Mouse (Mus musculus): Measurements from ENCODE around the gene Wwtr1. TPM values are rescaled to one million over a fixed set of nuclear protein-coding genes. Genes with fewer than 3 reads are reported as not detected.

Gene Wwtr1
- under 1 TPM; 0.16 to 0.95 TPM for polyA plus RNA-seq (2017; shearing (Covaris generic))

GRCm38 (mm10) chr3:57575660-57576055 lies at the start of gene Wwtr1:
Wwtr1 (minus strand) TSS chr3:57575910.

GRCm38 (mm10) chr3:57425089-57425730 lies 150.5 kb downstream of the Wwtr1 start, which contains the start of gene Tm4sf4:
Tm4sf4 (plus strand) TSS chr3:57425314.

Other genes starting within 250 kb of the Wwtr1 start
- under 1 TPM in 1 of 2 experiments, not detected in 1; 0.18 TPM for gene Tm4sf4, start 150.6 kb downstream of the Wwtr1 start, polyA plus RNA-seq (2017; shearing (Covaris generic))
- 10 to 100 TPM; 67.7 to 72.6 TPM for gene Commd2, start 75.8 kb upstream of the Wwtr1 start, polyA plus RNA-seq (2017; shearing (Covaris generic))
- under 1 TPM; 0.16 to 0.81 TPM for gene Ankub1, start 116.9 kb upstream of the Wwtr1 start, polyA plus RNA-seq (2017; shearing (Covaris generic))
- gene Rnf13, start 160.2 kb upstream of the Wwtr1 start, polyA plus RNA-seq (2017; shearing (Covaris generic)) = 10 to 100 TPM; 44.5 to 47.5 TPM

All from inflammation-experienced regulatory T-cells (primary cell).